Mouse (Mus musculus) ES-E14 (cell line): Measurements from ENCODE around the gene Mum1.

Experiments used
- CHD2 ChIP-seq: IDR thresholded peaks from 2 replicates; pipeline ENCODE4 v1.6.1; 2014; ENCODE audit warnings: mild to moderate bottlenecking, low read depth, low read length, inconsistent platforms
- HCFC1 ChIP-seq: IDR thresholded peaks from 2 replicates; pipeline ENCODE4 v1.6.1; 2012; ENCODE audit warnings: low read length, inconsistent platforms, borderline replicate concordance; ENCODE audit not compliant: insufficient read depth
- MAFK ChIP-seq: IDR thresholded peaks from 2 replicates; pipeline ENCODE4 v1.6.1; 2014; ENCODE audit warnings: mild to moderate bottlenecking, low read depth, low read length, inconsistent platforms; ENCODE audit not compliant: insufficient read depth
- ZC3H11A ChIP-seq: IDR thresholded peaks from 2 replicates; pipeline ENCODE4 v1.6.1; 2012; ENCODE audit warnings: low read depth, mild to moderate bottlenecking, inconsistent platforms, low read length, borderline replicate concordance
- ZNF384 ChIP-seq: IDR thresholded peaks from 2 replicates; pipeline ENCODE4 v1.6.1; 2012; ENCODE audit warnings: low read depth, low read length, inconsistent platforms

DNA sequence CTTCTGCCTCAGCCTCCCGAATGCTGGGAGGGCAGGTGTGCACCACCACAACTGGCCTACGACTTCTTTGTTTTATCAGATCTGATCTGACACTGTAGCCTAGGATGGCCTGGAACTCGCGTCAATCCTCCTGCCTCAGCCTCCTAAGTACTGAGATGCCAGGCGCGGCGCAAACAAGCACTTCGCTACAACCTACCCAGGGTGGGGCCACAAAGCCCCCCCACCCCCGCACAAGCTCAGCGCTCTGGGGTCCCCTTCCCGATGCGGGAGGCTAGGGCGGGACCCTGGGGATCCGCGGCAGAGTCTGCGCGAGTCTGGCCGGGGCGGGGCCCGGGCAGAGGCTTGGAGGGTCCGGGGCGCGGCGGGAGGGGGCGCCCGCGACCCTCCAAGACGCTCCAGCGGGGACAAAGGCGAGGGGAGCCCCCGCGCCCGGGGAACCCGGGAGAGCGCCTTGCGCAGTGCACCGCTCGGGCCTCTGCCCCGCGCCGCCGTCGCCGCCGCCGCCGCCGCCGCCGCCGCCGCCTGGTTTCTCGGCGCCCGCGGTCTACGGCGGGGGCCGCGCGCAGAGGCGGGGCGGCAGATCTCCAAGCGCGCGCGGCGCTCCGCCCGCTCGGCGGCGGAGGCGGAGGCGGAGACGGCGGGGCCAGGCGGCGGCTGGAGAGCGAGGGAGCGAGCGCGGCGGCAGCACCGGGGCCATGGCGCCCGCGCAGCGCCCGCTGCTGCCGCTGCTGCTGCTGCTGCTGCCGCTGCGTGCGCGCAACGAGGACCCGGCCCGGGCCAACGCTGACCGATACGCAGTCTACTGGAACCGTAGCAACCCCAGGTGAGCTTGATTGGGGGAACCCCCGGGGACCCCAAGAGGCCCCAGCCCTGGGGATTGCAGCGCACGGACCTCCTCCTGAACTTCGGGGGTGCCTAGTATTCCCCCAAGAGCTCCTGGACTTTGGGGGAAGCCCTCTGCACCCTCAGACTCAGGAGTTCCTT is 46.9 kb upstream of the Mum1 start, which contains the start of gene Efna2:
- TF ChIP-seq ZC3H11A (no peak), CHD2 (no peak), HCFC1 (0 out of 2 replicates have a peak, but pooled peaks have one; percentile 39), ZNF384 (no peak), MAFK (no peak)
